Mouse (Mus musculus) kidney, postnatal 10 days (tissue): ENCODE results near the gene Lzic.
"Not testable (repeated sequence)": the region's sequence is repeated elsewhere in the genome, so short reads cannot be mapped to it uniquely, and the experiment has no call there.

Source experiments
- DNase-seq: peaks from one replicate; pipeline ENCODE4 v3.0.0; 2021; ENCODE audit warnings: mixed read lengths

Lzic gene

GRCm38 (mm10) chr4:149485053-149485824 is at the start of gene Lzic, which contains the start of gene Nmnat1:
Gene Lzic, plus strand, starts transcription at chr4:149485229.
Gene Nmnat1, minus strand, starts transcription at chr4:149485202.
- peak; percentile 97 for DNase-seq

GRCm38 (mm10) chr4:149440576-149440975 is 44.5 kb upstream of the Lzic start:
- DNase-seq, result no peak

- DNase-seq, result no peak
These were observed 42.6 kb upstream of the Lzic start for GRCm38 (mm10) chr4:149442436-149442835.

- no peak for DNase-seq
These were observed 40.6 kb upstream of the Lzic start for GRCm38 (mm10) chr4:149444465-149444864.

- peak; percentile 96 for DNase-seq
These were observed 39.9 kb upstream of the Lzic start for GRCm38 (mm10) chr4:149444964-149445701.

- peak; percentile 81 for DNase-seq
These were observed 39.2 kb upstream of the Lzic start for GRCm38 (mm10) chr4:149445868-149446267.

- DNase-seq, result no peak
These were observed 38.7 kb upstream of the Lzic start for GRCm38 (mm10) chr4:149446309-149446708.

GRCm38 (mm10) chr4:149450636-149451035 is 34.4 kb upstream of the Lzic start:
- no peak for DNase-seq

- peak; percentile 61 for DNase-seq
These were observed 31.4 kb upstream of the Lzic start for GRCm38 (mm10) chr4:149453656-149454055.

- no peak for DNase-seq
These were observed 30.8 kb upstream of the Lzic start for GRCm38 (mm10) chr4:149454263-149454662.

GRCm38 (mm10) chr4:149454879-149455278 is 30.1 kb upstream of the Lzic start, which contains the start of gene Rbp7:
Gene Rbp7, minus strand, starts transcription at chr4:149454978.
- DNase-seq, result no peak

GRCm38 (mm10) chr4:149457163-149457562 is 27.9 kb upstream of the Lzic start:
- DNase-seq, result not testable (repeated sequence)

GRCm38 (mm10) chr4:149457831-149458430 is 27.1 kb upstream of the Lzic start:
- peak; percentile 80 for DNase-seq

- DNase-seq, result no peak
These were observed 26.5 kb upstream of the Lzic start for GRCm38 (mm10) chr4:149458526-149458925.

GRCm38 (mm10) chr4:149459425-149459824 is 25.6 kb upstream of the Lzic start:
- DNase-seq, result no peak

GRCm38 (mm10) chr4:149460475-149460874 is 24.6 kb upstream of the Lzic start:
- DNase-seq, result not testable (repeated sequence)

- peak; percentile 16 for DNase-seq
These were observed 23.3 kb upstream of the Lzic start for GRCm38 (mm10) chr4:149461579-149462304.

GRCm38 (mm10) chr4:149462305-149462971 is 22.6 kb upstream of the Lzic start:
- DNase-seq, result no peak

GRCm38 (mm10) chr4:149463435-149463950 is 21.5 kb upstream of the Lzic start:
- DNase-seq, result no peak

GRCm38 (mm10) chr4:149469557-149469956 is 15.5 kb upstream of the Lzic start:
- DNase-seq, result no peak

- DNase-seq, result no peak
These were observed 9.9 kb upstream of the Lzic start for GRCm38 (mm10) chr4:149475096-149475495.

GRCm38 (mm10) chr4:149477078-149477477 is 8.0 kb upstream of the Lzic start, which contains the start of gene Tmem274:
Gene Tmem274, plus strand, starts transcription at chr4:149477378.
- DNase-seq, result no peak
